Mouse (Mus musculus): ENCODE results near the gene Lrrc75b.

Lrrc75b gene

GRCm38 (mm10) chr10:75559676-75560548 is at the start of gene Lrrc75b:
Gene Lrrc75b (minus strand): TSS chr10:75560330.
- peak in 1 of 2 experiments; percentile 59 for DNase-seq (ENCODE audit: low spot score in 2 of 2)

- no peak for DNase-seq (ENCODE audit: low spot score in 2 of 2)
Measured at GRCm38 (mm10) chr10:75608975-75609374, 48.8 kb upstream of the Lrrc75b start.

- DNase-seq (ENCODE audit: low spot score in 2 of 2): no peak
Measured at GRCm38 (mm10) chr10:75607253-75607652, 47.1 kb upstream of the Lrrc75b start.

GRCm38 (mm10) chr10:75605162-75605846 is 45.2 kb upstream of the Lrrc75b start:
- DNase-seq (ENCODE audit: low spot score in 2 of 2): no peak

- no peak for DNase-seq (ENCODE audit: low spot score in 2 of 2)
Measured at GRCm38 (mm10) chr10:75600189-75600730, 40.1 kb upstream of the Lrrc75b start.

GRCm38 (mm10) chr10:75595981-75596380 is 35.9 kb upstream of the Lrrc75b start:
- no peak for DNase-seq (ENCODE audit: low spot score in 2 of 2)

- no peak for DNase-seq (ENCODE audit: low spot score in 2 of 2)
Measured at GRCm38 (mm10) chr10:75592585-75592984, 32.5 kb upstream of the Lrrc75b start.

GRCm38 (mm10) chr10:75591211-75591894 is 31.2 kb upstream of the Lrrc75b start:
- no peak for DNase-seq (ENCODE audit: low spot score in 2 of 2)

- no peak for DNase-seq (ENCODE audit: low spot score in 2 of 2)
Measured at GRCm38 (mm10) chr10:75589651-75590050, 29.5 kb upstream of the Lrrc75b start.

- DNase-seq (ENCODE audit: low spot score in 2 of 2): peak in 1 of 2 experiments; percentile 51
Measured at GRCm38 (mm10) chr10:75589129-75589528, 29.0 kb upstream of the Lrrc75b start, which contains the start of gene Ggt5. Gene Ggt5 (plus strand): TSS chr10:75589340.

- no peak for DNase-seq (ENCODE audit: low spot score in 2 of 2)
Measured at GRCm38 (mm10) chr10:75588336-75588735, 28.2 kb upstream of the Lrrc75b start.

GRCm38 (mm10) chr10:75587781-75588180 is 27.7 kb upstream of the Lrrc75b start:
- no peak for DNase-seq (ENCODE audit: low spot score in 2 of 2)

- no peak for DNase-seq (ENCODE audit: low spot score in 2 of 2)
Measured at GRCm38 (mm10) chr10:75586553-75586879, 26.4 kb upstream of the Lrrc75b start.

- peak; percentile 88 to 92 for DNase-seq (ENCODE audit: low spot score in 2 of 2)
Measured at GRCm38 (mm10) chr10:75585876-75586552, 25.9 kb upstream of the Lrrc75b start.

GRCm38 (mm10) chr10:75579129-75579528 is 19.0 kb upstream of the Lrrc75b start:
- DNase-seq (ENCODE audit: low spot score in 2 of 2): no peak

- DNase-seq (ENCODE audit: low spot score in 2 of 2): no peak
Measured at GRCm38 (mm10) chr10:75573965-75574364, 13.8 kb upstream of the Lrrc75b start.

- DNase-seq (ENCODE audit: low spot score in 2 of 2): no peak
Measured at GRCm38 (mm10) chr10:75573181-75573580, 13.1 kb upstream of the Lrrc75b start.

GRCm38 (mm10) chr10:75571937-75572336 is 11.8 kb upstream of the Lrrc75b start:
- DNase-seq (ENCODE audit: low spot score in 2 of 2): no peak

GRCm38 (mm10) chr10:75570981-75571657 is 11.0 kb upstream of the Lrrc75b start:
- no peak for DNase-seq (ENCODE audit: low spot score in 2 of 2)

GRCm38 (mm10) chr10:75568851-75569250 is 8.7 kb upstream of the Lrrc75b start:
- no peak for DNase-seq (ENCODE audit: low spot score in 2 of 2)

GRCm38 (mm10) chr10:75568441-75568840 is 8.3 kb upstream of the Lrrc75b start:
- no peak for DNase-seq (ENCODE audit: low spot score in 2 of 2)

All from cerebellum, postnatal 4 days (tissue).